ENCODE assay signal across 26 mouse cellular contexts in genomic region chr2:39480236-39480635, GRCm38 (mm10).
"Had no signal": no experiment of that assay in that cellular context is flagged by ENCODE, and none has a peak within 500 bp of the region (broad histone marks: within the 10 kb centered on the region; RNA-seq: fewer than 3 reads in every experiment).

No protein-coding gene starts in this region.

- H3K4me1 ChIP-seq: heart, embryonic 13.5 days; heart, embryonic 15.5 days; hindbrain, embryonic 13.5 days; hindbrain, embryonic 15.5 days; kidney, embryonic 15.5 days; limb, embryonic 13.5 days; limb, embryonic 15.5 days; liver, embryonic 12.5 days had no signal

- H3K9ac ChIP-seq: heart, embryonic 13.5 days; heart, embryonic 15.5 days; hindbrain, embryonic 13.5 days; hindbrain, embryonic 15.5 days; kidney, embryonic 15.5 days; limb, embryonic 13.5 days; limb, embryonic 15.5 days; liver, embryonic 12.5 days had no signal

- H3K9me3 ChIP-seq: heart, embryonic 15.5 days; hindbrain, embryonic 13.5 days; kidney, embryonic 15.5 days; limb, embryonic 13.5 days; limb, embryonic 15.5 days; liver, embryonic 12.5 days had no signal

- DNase-seq: gastrocnemius, postnatal 14 days; gastrocnemius, postnatal 36 days; heart, adult 11 months; heart, adult 2 months; heart, postnatal 14 days; heart, postnatal 36 days; kidney, adult 11 months; kidney, adult 2 months; kidney, adult 9 months; kidney, postnatal 25 days; kidney, postnatal 4 days; layer of hippocampus, adult 9-11 months; layer of hippocampus, postnatal 36 days; left cerebral cortex, postnatal 4 days had no signal

- H3K4me3 ChIP-seq: heart, adult 2 months; heart, embryonic 13.5 days; heart, embryonic 15.5 days; hindbrain, embryonic 13.5 days; hindbrain, embryonic 15.5 days; kidney, embryonic 15.5 days; limb, embryonic 13.5 days; limb, embryonic 15.5 days; liver, embryonic 12.5 days had no signal

- H3K27me3 ChIP-seq: heart, embryonic 13.5 days; heart, embryonic 15.5 days; hindbrain, embryonic 13.5 days; hindbrain, embryonic 15.5 days; kidney, embryonic 15.5 days; limb, embryonic 13.5 days; limb, embryonic 15.5 days; liver, embryonic 12.5 days had no signal

- ATAC-seq: hindbrain, postnatal 0 days; intestine, embryonic 16.5 days; liver, embryonic 12.5 days had no signal

- H3K4me2 ChIP-seq: heart, embryonic 11.5 days; heart, embryonic 13.5 days; heart, embryonic 15.5 days; hindbrain, embryonic 13.5 days; hindbrain, embryonic 15.5 days; kidney, embryonic 15.5 days; limb, embryonic 13.5 days; limb, embryonic 15.5 days; liver, embryonic 12.5 days had no signal

- H3K36me3 ChIP-seq: heart, embryonic 13.5 days; heart, embryonic 15.5 days; hindbrain, embryonic 13.5 days; hindbrain, embryonic 15.5 days; kidney, embryonic 15.5 days; limb, embryonic 13.5 days; limb, embryonic 15.5 days; liver, embryonic 12.5 days had no signal

- H3K27ac ChIP-seq: heart, adult 2 months; heart, embryonic 13.5 days; heart, embryonic 15.5 days; hindbrain, embryonic 13.5 days; hindbrain, embryonic 15.5 days; hindbrain, postnatal 0 days; kidney, embryonic 15.5 days; kidney, postnatal 0 days; limb, embryonic 13.5 days; limb, embryonic 15.5 days; liver, embryonic 12.5 days had no signal
